Mouse (Mus musculus) hindbrain, postnatal 0 days (tissue): ENCODE results near the gene Arhgef9. TPM values are rescaled to one million over a fixed set of nuclear protein-coding genes. Genes with fewer than 3 reads are reported as not detected.

Experiments
- ATAC-seq: fragments of 200-750 bp; cut with Nextera tagmentation; 2 replicates; pipeline ENCODE4 v1.8.0; 2017; ENCODE audit warnings: mild to moderate bottlenecking, moderate TSS enrichment, moderate library complexity
- DNase-seq: peaks from one replicate; pipeline ENCODE4 v3.0.0-alpha.2; 2015; ENCODE audit warnings: low spot score
- H3K27ac ChIP-seq: fragments of 300-500 bp; sonication (generic); 2 replicates; pipeline ENCODE4 v1.5.1; 2014; ENCODE audit warnings: mild to moderate bottlenecking
- H3K27me3 ChIP-seq: fragments of 300-500 bp; sonication (generic); 2 replicates; pipeline ENCODE4 v1.6.1; 2014; ENCODE audit warnings: low read length, mixed read lengths; ENCODE audit not compliant: insufficient read depth
- H3K36me3 ChIP-seq: fragments of 300-500 bp; sonication (generic); 2 replicates; pipeline ENCODE4 v1.6.1; 2014; ENCODE audit warnings: low read length, mixed read lengths; ENCODE audit not compliant: insufficient read depth
- H3K4me1 ChIP-seq: fragments of 300-500 bp; sonication (generic); 2 replicates; pipeline ENCODE4 v1.6.1; 2014; ENCODE audit warnings: antibody characterized with exemption, low read length, mixed read lengths; ENCODE audit not compliant: insufficient read depth
- H3K4me2 ChIP-seq: fragments of 300-500 bp; sonication (generic); 2 replicates; pipeline ENCODE4 v1.6.1; 2014; ENCODE audit warnings: low read depth, mild to moderate bottlenecking, low read length, moderate library complexity, mixed read lengths
- H3K4me3 ChIP-seq: fragments of 300-500 bp; sonication (generic); 2 replicates; pipeline ENCODE4 v1.5.1; 2014; ENCODE audit warnings: low read length
- H3K9ac ChIP-seq: fragments of 300-500 bp; sonication (generic); replicated peaks from 2 replicates; pipeline ENCODE4 v1.6.1; 2014; ENCODE audit warnings: mild to moderate bottlenecking, low read length, moderate library complexity, mixed read lengths
- H3K9me3 ChIP-seq: fragments of 300-500 bp; sonication (generic); 2 replicates; pipeline ENCODE4 v1.6.1; 2016; ENCODE audit warnings: low read length, mixed read lengths
- CTCF ChIP-seq: IDR thresholded peaks from 2 replicates; pipeline ENCODE4 v1.5.1; 2016; ENCODE audit warnings: antibody characterized with exemption, control low read depth, low read depth
- WGBS: fragments of 180-500 bp; shearing (Covaris S2); extraction: QIAGEN DNeasy Blood & Tissue Kit; methylation state at CpG from one replicate; pipeline ENCODE4 v1.1.7; 2014; 5-methylcytosine and 5-hydroxymethylcytosine counted together
- polyA plus RNA-seq: library from polyadenylated mRNA; unstranded; fragments of >200 nt; fragmentation: Nextera tagmentation; extraction: Ambion mirVana; gene quantifications from 2 replicates; pipeline ENCODE4 v1.2.1, GENCODE M21; 2015
- total RNA-seq: library from RNA; depleted of rRNA; stranded (reverse); fragments of >200 nt; gene quantifications from 2 replicates; pipeline ENCODE4 v1.2.3, GENCODE M21; 2014; rRNA removed

Gene Arhgef9
- total RNA-seq (46.6 and 60.6 TPM in 2 replicates), polyA plus RNA-seq (33.1 and 33.3 TPM in 2 replicates)

- Histone ChIP-seq H3K4me1 (no peaks in the 10 kb centered on the region), H3K9ac (peak within 1 kb of the TSS; percentile 61), H3K9me3 (no peaks in the 10 kb centered on the region), H3K27me3 (no peaks in the 10 kb centered on the region), H3K27ac (peak within 1 kb of the TSS; percentile 77), H3K4me3 (peak within 1 kb of the TSS; percentile 46), H3K36me3 (no peaks in the 10 kb centered on the region), H3K4me2 (peak within 1 kb of the TSS; percentile 58)
- DNase-seq (peak; percentile 52), ATAC-seq (peak; percentile 91)
- WGBS: 31% methylated on average over 24 of the region's 24 CpGs
- TF ChIP-seq CTCF: no peak
Observed at GRCm38 (mm10) chrX:95196104-95196919, at the start of gene Arhgef9. Gene Arhgef9, minus strand, starts transcription at chrX:95196856.

GRCm38 (mm10) chrX:95238896-95239295 is 42.2 kb upstream of the Arhgef9 start:
- 0 out of 2 replicates have a peak, but pooled peaks have one; percentile 49 for ATAC-seq
- no peak for TF ChIP-seq CTCF
- H3K4me3 ChIP-seq: no peak overlapping the region

GRCm38 (mm10) chrX:95195363-95196103 is 1.1 kb downstream of the Arhgef9 start:
- Histone ChIP-seq H3K4me1 (no peaks in the 10 kb centered on the region), H3K4me3 (peak overlapping the region; percentile 46), H3K9ac (peak overlapping the region; percentile 61), H3K36me3 (no peaks in the 10 kb centered on the region), H3K9me3 (no peaks in the 10 kb centered on the region), H3K4me2 (peak overlapping the region; percentile 58), H3K27me3 (no peaks in the 10 kb centered on the region), H3K27ac (peak overlapping the region; percentile 77)
- WGBS: 40% methylated on average over 3 of the region's 3 CpGs
- no peak for TF ChIP-seq CTCF
- ATAC-seq (peak; percentile 70), DNase-seq (peak; percentile 12)

More at GRCm38 (mm10) chrX:95238896-95239295, 42.2 kb upstream of the Arhgef9 start:
- Histone ChIP-seq H3K4me2 (no peak overlapping the region), H3K4me1 (no peaks in the 10 kb centered on the region), H3K27me3 (no peaks in the 10 kb centered on the region), H3K36me3 (no peaks in the 10 kb centered on the region), H3K27ac (no peak overlapping the region), H3K9me3 (no peaks in the 10 kb centered on the region), H3K9ac (no peak overlapping the region)
- peak; percentile 3 for DNase-seq

- no peak for ATAC-seq
- H3K27ac ChIP-seq: no peak overlapping the region
- no peaks in the 10 kb centered on the region for H3K27me3 ChIP-seq
Observed at GRCm38 (mm10) chrX:95175978-95176377, 20.7 kb downstream of the Arhgef9 start.

GRCm38 (mm10) chrX:95166317-95166716 is 30.3 kb downstream of the Arhgef9 start:
- Histone ChIP-seq H3K9ac (peak overlapping the region; percentile 57), H3K4me1 (no peaks in the 10 kb centered on the region)
- WGBS: 23% methylated on average over 16 of the region's 16 CpGs

More at GRCm38 (mm10) chrX:95175978-95176377, 20.7 kb downstream of the Arhgef9 start:
- Histone ChIP-seq H3K9ac (no peak overlapping the region), H3K36me3 (no peaks in the 10 kb centered on the region), H3K4me2 (no peak overlapping the region), H3K4me1 (no peaks in the 10 kb centered on the region), H3K9me3 (no peaks in the 10 kb centered on the region), H3K4me3 (no peak overlapping the region)
- peak; percentile 67 for DNase-seq
- peak; percentile 68 for TF ChIP-seq CTCF
- 28% methylated on average over 3 of the region's 3 CpGs for WGBS

GRCm38 (mm10) chrX:95165671-95166127 is 31.0 kb downstream of the Arhgef9 start:
- 28% methylated on average over 9 of the region's 9 CpGs for WGBS
- H3K27me3 ChIP-seq: no peaks in the 10 kb centered on the region
- peak; percentile 30; the same call in 1 of the 2 replicates for ATAC-seq

More at GRCm38 (mm10) chrX:95166317-95166716, 30.3 kb downstream of the Arhgef9 start:
- no peaks in the 10 kb centered on the region for H3K27me3 ChIP-seq
- TF ChIP-seq CTCF: peak; percentile 11; the same call in 1 of the 2 replicates
- peak overlapping the region; percentile 78 for H3K27ac ChIP-seq
- H3K9me3 ChIP-seq: no peaks in the 10 kb centered on the region
- H3K4me3 ChIP-seq: peak overlapping the region; percentile 48
- peak; percentile 96 for DNase-seq
- H3K36me3 ChIP-seq: no peaks in the 10 kb centered on the region
- ATAC-seq: peak; percentile 100
- H3K4me2 ChIP-seq: peak overlapping the region; percentile 65

More at GRCm38 (mm10) chrX:95165671-95166127, 31.0 kb downstream of the Arhgef9 start:
- H3K4me2 ChIP-seq: peak overlapping the region; percentile 65
- H3K36me3 ChIP-seq: no peaks in the 10 kb centered on the region
- DNase-seq: peak; percentile 3
- peak overlapping the region; percentile 57 for H3K9ac ChIP-seq
- TF ChIP-seq CTCF: no peak
- H3K4me1 ChIP-seq: no peaks in the 10 kb centered on the region
- peak overlapping the region; percentile 48 for H3K4me3 ChIP-seq
- H3K9me3 ChIP-seq: no peaks in the 10 kb centered on the region
- peak overlapping the region; percentile 78 for H3K27ac ChIP-seq
